Mouse (Mus musculus): ENCODE data around the gene Bach2. TPM values are rescaled to one million over a fixed set of nuclear protein-coding genes. Genes with fewer than 3 reads are reported as not detected.

Bach2 gene
- total RNA-seq, 1 experiment from 2014 or later = 4.7 TPM

- DNase-seq = peak; percentile 10
These were observed 11.9 kb downstream of the Bach2 start for GRCm38 (mm10) chr4:32250333-32251004.

GRCm38 (mm10) chr4:32251005-32251365 lies 12.4 kb downstream of the Bach2 start:
- DNase-seq = peak; percentile 25

- no peak for DNase-seq
These were observed 13.5 kb downstream of the Bach2 start for GRCm38 (mm10) chr4:32251946-32252672.

GRCm38 (mm10) chr4:32257686-32258085 lies 19.1 kb downstream of the Bach2 start:
- DNase-seq = no peak

GRCm38 (mm10) chr4:32258093-32258492 lies 19.5 kb downstream of the Bach2 start:
- no peak for DNase-seq

GRCm38 (mm10) chr4:32258596-32258995 lies 20.0 kb downstream of the Bach2 start:
- DNase-seq = no peak

GRCm38 (mm10) chr4:32260909-32261308 lies 22.3 kb downstream of the Bach2 start:
- DNase-seq = no peak

GRCm38 (mm10) chr4:32262825-32263684 lies 24.5 kb downstream of the Bach2 start:
- no peak for DNase-seq

GRCm38 (mm10) chr4:32263685-32264038 lies 25.1 kb downstream of the Bach2 start:
- DNase-seq = no peak

GRCm38 (mm10) chr4:32264892-32265291 lies 26.3 kb downstream of the Bach2 start:
- no peak for DNase-seq

- DNase-seq = no peak
These were observed 28.1 kb downstream of the Bach2 start for GRCm38 (mm10) chr4:32266731-32267130.

GRCm38 (mm10) chr4:32268042-32268441 lies 29.4 kb downstream of the Bach2 start:
- DNase-seq = no peak

GRCm38 (mm10) chr4:32272398-32272797 lies 33.8 kb downstream of the Bach2 start:
- DNase-seq = no peak

GRCm38 (mm10) chr4:32274776-32275294 lies 36.2 kb downstream of the Bach2 start:
- DNase-seq = no peak

GRCm38 (mm10) chr4:32279842-32280241 lies 41.2 kb downstream of the Bach2 start:
- DNase-seq = no peak

- DNase-seq = no peak
These were observed 41.8 kb downstream of the Bach2 start for GRCm38 (mm10) chr4:32280401-32280800.

GRCm38 (mm10) chr4:32281306-32281705 lies 42.7 kb downstream of the Bach2 start:
- no peak for DNase-seq

- no peak for DNase-seq
These were observed 47.8 kb downstream of the Bach2 start for GRCm38 (mm10) chr4:32286405-32286804.

- peak; percentile 19 for DNase-seq
These were observed 49.6 kb downstream of the Bach2 start for GRCm38 (mm10) chr4:32288036-32288860.

- no peak for DNase-seq
These were observed 51.2 kb downstream of the Bach2 start for GRCm38 (mm10) chr4:32289845-32290244.

GRCm38 (mm10) chr4:32291406-32291805 lies 52.8 kb downstream of the Bach2 start:
- no peak for DNase-seq
